Mouse (Mus musculus) embryo, embryonic 10 days (tissue): ENCODE results near the gene Slc41a2.
"Not testable (repeated sequence)": the region's sequence is repeated elsewhere in the genome, so short reads cannot be mapped to it uniquely, and the experiment has no call there.

ENCODE experiments used
- DNase-seq: peaks from one replicate; pipeline ENCODE4 v3.0.0-alpha.2; 2015; ENCODE audit warnings: low spot score

The Slc41a2 gene

DNA sequence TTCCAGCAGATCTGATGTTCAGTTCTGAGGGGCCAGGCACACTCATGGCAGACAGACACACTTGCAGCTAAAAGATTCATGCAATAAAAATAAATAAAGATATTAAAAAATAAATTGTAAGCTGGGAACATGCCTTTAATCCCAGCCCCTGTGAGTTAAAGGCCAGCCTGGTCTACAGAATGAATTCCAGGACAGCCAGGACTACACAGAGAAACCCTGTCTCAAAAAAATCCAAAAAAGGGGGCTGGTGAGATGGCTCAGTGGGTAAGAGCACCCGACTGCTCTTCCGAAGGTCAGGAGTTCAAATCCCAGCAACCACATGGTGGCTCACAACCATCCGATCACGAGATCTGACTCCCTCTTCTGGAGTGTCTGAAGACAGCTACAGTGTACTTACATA, 14.1 kb upstream of the Slc41a2 start:
- DNase-seq = not testable (repeated sequence)

DNA sequence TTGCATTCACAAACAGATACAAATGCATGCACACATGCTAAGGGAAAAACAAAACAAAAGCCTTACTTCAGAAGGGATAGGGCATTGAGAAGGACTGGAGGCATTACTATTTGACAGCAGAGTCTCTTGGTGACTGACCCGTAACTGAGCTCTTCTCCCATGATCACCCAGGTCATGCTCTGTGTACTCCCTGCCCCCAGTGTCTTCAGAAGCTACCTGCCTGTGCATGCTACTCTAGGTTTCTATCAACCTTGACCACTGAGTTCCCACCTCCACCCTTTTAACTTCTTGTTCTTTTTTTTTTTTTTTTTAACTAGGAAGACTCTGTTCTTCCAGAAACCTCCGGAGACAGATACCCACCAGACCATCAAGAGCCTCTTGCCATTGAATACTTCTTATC, 13.0 kb upstream of the Slc41a2 start:
- no peak for DNase-seq

DNA sequence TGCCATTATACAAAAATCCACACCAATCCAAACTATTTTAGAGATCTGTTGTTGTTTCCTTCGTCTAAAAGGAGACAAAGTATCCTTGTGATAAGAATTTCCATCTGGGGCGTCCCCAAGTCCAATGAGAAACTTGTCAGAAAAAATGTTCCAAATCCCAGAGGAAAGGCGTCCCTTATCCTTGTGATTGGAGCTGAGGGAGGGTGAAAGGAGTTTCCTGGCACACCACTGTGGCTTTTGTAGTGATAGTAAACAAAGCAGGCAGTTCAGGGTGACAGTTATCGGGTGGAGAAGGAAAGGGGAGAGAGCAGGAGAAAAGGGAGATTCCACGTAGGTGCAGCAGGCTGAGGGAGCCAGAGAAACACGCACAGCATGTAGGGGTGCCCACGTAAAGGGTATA, 9.8 kb upstream of the Slc41a2 start:
- no peak for DNase-seq

DNA sequence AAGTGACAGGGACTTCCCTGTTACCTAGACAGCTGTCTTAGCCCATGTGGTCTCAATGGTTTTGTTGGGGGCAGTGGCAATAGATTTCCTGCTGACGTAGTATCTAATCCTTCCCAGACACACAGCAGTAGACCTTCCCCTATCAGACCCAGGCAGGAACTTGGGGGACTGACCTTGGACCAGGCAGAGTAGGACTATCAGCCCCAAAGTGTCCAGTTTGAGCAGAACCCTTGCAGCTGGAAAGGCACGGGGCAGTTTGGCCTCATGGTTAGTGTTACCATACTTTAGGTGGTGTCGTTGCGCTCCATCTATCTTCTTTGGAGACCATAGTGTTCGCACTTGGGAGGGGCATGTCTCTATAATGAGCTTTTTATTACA, 8.7 kb upstream of the Slc41a2 start:
- no peak for DNase-seq

DNA sequence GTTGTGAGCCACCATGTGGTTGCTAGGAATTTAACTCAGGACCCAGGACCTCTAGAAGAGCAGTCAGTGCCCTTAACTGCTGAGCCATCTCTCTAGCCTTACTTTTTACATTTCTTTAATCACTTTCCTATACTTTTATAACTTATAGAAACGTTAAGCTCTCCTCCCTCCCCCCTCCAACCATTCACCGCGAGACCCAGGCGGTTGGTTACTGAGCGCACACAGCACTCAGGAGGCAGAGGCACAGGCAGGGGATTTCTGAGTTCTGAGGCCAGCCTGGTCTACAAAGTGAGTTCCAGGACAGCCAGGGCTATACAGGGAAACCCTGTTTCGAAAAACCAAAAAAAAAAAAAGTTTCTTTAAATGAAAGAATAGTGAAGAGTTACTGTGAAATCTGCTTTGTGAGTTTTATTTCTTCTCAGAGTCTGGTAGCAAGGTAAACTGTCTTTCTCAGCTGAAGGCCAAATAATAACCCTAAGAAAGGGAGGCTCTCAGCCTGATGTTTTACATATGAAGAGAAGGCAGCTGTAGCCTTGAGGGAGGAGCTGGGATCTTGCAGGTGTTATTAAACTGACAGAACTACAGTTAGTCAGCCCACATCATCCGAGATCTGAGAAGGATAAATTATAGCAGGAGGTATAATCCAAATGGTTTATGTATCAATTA, 8.1 kb upstream of the Slc41a2 start:
- no peak for DNase-seq

DNA sequence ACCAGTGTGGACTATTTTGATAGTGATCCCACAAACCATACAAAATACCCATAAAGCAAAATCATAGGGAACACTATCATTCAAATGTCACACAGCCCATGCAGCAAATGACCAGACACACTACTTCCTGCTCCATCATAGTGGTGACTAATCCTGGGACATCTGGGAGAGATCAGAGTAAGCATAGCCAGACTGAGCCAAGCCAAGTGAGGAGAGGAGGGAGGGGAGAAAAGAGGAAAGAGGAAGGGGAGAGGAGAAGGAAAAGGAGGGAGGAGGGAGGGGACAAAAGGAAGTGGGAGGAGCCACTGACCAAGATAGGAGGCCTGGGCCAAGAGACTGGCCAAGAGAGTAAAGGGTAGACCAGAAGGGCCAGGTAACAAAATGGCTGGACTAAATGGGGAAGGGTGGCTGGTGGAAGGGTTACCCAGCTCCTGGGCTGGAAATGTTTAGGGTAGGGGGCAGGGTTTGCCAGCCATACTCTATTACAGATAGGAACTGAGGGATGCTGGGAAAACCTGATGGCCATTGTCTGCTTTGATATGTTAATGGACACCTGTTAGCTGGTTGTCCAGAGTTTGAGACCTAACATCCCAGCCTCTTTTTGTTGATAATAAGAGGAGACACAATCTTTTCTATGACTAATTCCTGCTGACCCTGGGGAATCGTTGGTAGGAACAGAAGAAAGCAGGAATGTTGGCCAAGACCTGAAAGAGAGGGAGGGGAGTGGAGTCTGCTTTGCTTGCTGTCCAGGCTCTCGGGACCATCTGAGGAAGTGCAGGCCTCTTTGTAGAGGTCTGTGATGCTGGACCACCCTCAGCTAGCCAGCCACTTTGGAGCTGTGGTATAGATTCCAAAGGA, 6.4 kb upstream of the Slc41a2 start:
- DNase-seq = no peak

DNA sequence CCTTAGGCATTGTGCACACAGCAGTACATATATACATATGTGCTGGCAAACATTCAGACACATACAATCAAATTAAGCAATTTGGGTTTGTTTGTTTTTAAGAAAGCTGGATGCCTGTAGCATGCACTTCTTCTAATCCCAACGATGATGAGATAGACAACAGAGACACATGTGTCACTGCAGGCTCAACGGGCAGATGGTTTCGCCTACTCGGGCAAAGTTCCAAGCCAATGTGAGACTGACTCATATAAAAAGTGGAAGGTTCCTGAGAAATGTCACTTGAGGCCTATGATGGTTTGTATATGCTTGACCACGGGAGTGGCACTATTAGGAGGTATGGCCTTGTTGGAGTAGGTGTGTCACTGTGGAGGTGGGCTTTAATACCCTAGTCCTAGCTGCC, 5.5 kb upstream of the Slc41a2 start:
- no peak for DNase-seq

DNA sequence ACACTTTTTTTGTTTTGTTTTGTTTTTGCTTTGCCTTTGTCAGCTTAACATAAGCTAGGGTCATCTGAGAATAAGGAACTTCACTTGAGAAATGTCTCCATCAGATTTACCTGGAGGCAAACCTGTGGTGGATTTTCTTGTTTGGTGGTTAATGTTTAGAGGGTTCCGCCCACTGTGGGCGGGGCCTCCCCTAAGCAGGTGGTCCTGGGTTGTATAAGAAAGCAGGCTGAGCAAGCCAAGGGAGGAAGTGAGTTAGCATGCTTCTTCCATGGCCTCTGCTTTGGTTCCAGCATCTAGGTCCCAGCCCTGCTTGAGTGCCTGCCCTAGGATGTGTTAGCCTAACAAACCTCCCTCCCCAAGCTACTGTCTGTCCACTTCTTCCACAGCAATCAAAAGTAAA, 3.5 kb upstream of the Slc41a2 start:
- no peak for DNase-seq

DNA sequence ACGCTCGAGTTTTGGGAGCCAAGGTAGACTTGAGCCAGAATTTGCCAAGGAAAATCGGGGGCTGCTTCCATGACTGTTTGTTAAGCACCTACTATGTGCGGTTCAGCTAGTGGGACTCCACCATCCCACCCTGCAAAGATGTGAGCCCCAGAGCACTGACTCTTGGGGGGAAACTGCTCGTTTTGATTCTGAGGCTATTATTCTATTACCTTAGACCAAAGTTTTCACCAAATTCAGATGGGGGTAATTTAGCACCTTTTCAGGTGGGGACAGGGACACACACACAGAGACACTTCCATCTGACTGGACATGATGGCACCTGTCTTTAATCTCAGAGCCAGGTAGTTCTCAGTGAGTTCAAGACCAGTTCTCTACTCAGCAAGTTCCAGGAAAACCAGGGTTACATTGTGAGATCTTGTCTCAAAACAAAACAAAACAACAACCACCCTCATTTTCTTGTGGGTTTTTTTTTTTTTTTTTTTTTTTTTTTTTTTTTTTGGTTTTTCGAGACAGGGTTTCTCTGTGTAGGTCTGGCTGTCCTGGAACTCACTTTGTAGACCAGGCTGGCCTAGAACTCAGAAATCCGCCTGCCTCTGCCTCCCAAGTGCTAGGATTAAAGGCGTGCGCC, 403 bp upstream of the Slc41a2 start:
- no peak for DNase-seq

DNA sequence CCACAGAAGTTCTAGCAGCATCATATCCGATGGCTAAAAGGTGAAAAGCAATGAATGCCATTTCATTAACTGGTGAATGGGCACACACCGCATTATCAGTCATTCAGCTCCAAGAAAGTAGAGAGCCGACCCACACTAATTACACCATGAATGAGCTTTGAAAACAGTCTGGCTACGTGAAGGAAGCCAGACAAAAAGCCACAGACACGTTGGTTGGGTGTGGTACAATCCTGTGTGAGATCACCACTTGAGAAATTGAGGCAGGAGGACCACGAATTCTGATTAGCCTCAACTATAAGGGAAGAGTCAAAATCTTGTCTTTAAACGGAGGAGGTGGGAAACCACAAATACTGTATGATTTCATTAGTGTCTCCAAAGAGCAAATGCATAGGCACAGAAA, 1.3 kb downstream of the Slc41a2 start:
- DNase-seq = no peak

DNA sequence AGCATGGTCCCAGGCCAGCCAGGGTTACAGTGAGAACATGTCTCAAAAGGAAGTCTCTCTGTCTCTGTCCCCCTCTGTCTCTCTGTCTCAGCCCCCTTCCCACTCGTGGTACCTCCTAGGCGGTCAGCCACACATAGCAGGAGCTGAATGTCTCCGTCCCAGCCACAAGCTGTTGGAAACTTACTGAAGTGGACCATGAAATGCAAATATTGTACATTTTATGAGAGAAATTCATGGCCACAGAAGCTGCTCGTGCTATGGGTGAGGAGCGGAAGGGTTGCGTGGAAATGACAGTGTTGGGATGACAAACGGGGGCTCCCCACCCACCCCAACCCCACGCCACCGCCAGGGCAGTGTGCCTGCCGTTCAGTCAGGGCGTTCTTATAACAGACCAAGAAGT, 5.1 kb downstream of the Slc41a2 start:
- no peak for DNase-seq

DNA sequence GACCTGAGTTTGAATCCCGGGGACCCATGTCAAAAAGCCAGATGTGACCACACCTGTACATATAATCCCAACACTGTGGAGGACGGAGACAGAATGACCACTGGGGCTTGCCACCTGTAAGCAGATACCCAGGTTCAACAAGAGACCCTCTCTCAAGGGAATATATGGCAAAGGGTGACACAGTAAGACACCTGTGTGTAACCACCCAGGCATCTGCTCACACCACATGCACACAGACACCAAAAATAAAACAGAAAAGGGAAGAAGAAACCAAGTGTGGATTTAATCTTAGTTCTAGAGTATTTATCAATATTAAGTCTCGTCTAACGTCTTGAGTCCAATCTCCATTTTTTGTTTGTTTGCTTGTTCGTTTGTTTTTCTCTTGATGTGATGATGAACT, 5.9 kb downstream of the Slc41a2 start:
- no peak for DNase-seq

DNA sequence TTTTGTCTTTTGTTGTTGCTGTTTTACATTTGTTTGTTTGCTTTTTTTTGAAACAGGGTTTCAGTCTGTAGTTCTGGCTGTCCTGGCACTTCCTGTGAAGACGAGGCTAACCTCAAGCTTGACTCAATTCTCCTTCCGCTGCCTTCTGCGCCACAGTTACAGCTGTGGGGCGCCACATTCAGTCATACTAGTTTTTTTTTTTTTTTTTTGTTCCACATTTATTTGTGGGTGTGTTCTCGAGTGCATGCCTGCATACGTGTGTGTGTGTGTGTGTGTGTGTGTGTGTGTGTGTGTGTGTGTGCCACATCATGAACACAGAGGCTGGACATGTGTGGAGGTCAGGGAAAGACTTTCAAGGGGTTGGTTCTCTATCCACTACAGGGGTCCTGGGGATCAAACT, 7.3 kb downstream of the Slc41a2 start:
- no peak for DNase-seq

DNA sequence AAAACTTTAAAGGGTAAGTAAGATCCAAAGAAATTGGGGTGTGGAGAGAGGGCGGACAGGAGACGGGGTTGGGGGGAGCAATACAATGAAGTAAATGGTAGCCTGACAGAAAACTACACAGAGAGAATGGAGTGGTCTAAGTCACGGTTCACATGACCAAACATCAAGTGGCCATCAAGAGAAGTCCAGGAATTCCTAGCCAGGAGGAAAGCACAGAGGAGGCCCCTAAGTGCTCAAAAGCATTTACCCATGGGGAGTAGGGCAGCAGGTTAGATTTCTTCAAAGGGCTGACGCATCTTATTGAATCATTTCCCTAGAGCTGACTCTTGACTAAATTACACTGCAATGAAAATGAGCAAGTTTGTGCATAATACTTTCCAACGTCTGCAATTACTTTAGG, 8.9 kb downstream of the Slc41a2 start:
- no peak for DNase-seq

DNA sequence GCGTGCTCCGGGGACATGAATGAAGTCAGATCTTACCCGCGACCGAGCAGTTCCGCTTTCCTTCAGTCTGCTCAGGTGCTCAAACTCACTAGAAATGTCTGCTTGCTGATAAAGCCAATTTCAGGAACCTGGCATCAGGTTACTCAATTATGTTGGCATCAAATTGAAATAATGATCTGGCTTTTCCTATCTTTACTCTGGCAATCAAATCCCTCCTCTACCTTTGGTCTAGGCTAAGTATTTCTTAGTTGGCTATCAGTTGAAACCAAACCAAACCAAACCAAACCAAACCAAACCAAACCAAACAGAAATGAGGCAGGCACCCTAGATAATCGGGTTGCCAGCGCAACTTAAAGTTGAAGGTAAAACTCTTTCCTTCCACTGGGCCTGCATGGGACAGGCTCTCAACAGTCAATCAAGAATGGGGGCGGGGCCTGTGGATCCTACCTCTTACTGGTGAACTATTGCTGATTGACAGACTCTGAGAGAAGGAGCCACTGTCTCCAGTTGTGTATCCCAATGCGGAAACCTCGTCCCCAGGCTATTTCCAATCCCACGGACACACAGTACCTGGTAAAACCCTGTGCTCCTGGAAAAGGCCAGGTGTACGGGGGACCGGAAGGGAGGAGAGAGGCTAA, 10.9 kb downstream of the Slc41a2 start:
- no peak for DNase-seq

DNA sequence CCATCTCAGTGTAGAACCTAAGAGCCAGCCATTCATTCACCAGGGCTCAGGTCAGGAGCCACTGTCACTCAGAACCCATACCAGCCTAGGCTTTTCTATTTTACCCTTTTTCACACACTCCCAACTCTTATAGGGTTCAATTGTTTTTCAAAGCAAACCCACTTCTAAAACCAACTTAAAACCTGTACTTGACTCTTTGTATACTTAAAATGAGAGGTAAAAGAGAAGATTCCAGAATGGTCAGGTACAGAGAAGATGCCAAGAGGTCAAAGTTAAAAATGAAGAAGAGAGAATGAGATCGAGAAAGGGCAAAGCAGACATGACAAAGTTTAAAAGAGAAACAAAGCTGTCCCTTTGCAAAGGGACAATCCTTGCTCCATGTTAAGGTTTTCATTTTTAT, 11.8 kb downstream of the Slc41a2 start:
- no peak for DNase-seq

DNA sequence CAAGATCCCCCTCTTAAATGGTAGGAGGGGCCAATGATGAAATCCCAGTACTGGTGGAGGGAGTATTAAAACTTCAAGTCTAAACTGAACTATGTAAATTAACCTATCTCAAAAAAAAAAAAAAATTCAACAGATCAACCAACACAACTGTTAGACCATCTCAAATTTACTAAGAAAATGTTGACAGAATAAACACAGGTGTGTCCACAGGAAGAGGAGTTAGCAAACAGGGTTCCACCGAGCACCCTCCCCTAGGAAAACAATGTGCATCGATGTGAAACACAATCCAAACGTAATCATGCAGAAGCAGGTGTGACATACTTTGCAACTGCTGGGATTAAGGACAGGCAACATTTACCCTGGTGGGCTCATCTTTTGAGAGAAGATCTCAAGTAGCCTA, 12.8 kb downstream of the Slc41a2 start:
- no peak for DNase-seq

DNA sequence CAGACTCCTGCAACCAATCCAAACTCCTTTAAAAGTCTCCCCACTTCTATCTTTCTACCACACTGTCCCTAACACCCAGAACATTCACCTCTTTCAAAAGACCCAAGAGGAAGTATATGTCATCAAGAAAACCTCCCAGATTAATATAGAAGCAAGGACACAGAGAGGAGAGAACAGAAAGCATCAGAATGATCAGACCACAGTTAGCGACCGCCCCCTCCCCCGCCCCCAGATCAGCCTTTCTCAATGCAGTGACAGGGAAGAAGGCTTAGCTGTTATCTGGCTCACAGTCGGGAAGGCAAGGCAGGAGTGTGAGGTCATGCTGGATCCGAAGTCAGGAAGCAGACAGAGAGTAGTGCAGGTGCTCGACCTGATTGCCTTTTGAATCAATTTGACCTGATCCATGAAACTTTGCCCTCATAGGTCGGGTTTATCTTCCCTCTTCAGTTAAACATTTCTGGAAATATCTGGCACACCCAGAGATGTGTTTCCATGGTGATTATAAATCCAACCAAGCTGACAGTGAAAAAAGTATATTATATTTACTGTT, 15.1 kb downstream of the Slc41a2 start:
- no peak for DNase-seq

DNA sequence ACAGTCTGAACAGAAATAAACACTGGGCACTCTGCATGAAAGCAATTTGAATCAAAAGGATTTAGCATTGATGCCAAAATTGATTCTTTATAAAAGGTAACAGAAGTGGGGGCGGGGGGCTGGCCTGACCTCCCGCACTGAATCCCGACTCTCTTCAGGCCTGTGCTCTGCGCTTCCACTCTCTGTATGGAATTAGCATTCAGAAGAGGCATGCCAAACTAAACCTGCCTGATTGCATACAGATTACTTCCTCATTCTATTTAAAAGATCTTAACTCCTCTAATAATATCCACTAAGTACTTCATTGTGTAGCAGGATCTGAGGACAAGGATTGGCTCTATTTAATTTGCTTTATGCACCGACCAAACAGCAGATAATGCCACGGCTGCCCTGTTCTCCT, 16.2 kb downstream of the Slc41a2 start:
- DNase-seq = no peak

DNA sequence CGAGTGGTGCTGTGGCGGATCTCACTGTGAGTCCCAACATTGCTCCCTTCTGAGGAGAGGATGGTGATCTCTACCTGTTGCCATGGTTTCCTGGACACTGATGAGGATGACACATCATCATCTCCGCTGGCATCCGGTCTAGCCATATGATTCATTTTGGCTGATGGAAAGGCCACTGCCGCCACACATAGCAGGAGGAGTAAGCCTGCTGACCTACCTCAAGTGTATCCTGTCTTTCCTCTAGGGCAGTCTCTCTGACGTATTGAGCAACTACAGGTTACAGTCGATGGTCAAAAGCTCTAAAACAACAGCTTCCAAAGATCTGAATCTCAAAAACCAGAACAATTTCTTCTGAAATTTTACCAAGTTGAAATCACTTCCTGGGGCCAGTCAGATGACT, 16.8 kb downstream of the Slc41a2 start:
- DNase-seq = no peak

DNA sequence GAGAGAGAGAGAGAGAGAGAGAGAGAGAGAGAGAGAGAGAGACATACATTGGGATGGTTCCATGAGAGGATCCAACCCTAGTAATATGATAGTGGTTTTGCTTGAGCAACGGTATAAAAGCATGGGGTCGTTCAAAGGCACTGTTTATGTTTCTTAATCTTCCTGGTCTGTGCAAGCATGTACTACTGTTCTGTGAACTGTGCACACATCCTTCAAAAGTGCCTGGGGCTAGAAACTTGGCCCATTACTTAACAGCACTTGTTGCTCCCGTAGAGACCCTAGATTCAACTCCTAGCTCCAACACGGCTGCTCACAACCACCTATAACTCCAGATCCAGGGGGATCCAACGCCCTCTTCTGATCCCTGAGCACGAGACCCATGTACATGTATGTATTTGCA, 17.3 kb downstream of the Slc41a2 start:
- DNase-seq = no peak

DNA sequence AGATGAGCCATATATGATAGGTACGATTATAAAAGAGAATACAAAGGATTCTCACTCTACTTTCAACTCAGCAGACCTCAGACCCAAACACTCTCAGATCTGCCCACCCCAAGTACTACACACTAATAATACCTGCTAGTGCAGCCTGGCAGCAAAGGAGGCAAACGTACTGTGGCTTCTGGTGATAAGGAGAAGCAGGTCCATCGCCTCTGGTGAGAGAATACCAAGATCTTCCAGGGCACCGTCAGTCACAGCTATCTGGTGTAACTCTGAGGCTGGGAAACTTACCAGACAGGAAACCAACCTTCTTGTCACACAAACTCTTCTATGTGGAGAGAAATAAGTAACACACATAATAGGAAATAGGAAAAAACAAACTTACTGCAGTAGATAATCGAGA, 24.6 kb downstream of the Slc41a2 start:
- DNase-seq = no peak

DNA sequence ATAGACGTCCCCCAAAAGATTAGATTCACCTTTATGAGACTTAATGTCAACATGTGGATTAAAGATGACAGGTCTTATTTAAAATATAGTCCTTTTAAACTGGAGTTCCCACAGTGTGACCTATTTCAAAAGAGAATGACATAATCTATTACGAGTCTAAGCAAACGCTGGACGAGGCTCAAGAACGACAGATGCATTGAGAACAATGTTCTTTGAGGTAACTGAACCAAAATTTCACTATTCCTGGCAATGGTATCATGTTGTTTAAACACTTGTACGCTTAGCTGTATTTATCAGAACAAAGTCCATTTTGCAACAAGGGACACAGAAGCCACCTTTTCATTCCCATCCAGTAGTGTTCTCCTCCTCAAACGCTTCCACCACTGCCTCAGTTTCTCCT, 27.3 kb downstream of the Slc41a2 start:
- DNase-seq = no peak
